Mouse (Mus musculus) erythroblast, embryonic 14.5 days (primary cell): ENCODE data around the gene Olfr15.

Source experiments
- GATA1 ChIP-seq: IDR thresholded peaks from 2 replicates; pipeline ENCODE4 v1.6.1; 2012; ENCODE audit warnings: low read length, inconsistent platforms, mixed read lengths
- TAL1 ChIP-seq: IDR thresholded peaks from 3 replicates; pipeline ENCODE4 v1.6.1; 2012; ENCODE audit warnings: low read length, inconsistent platforms, mixed read lengths

DNA sequence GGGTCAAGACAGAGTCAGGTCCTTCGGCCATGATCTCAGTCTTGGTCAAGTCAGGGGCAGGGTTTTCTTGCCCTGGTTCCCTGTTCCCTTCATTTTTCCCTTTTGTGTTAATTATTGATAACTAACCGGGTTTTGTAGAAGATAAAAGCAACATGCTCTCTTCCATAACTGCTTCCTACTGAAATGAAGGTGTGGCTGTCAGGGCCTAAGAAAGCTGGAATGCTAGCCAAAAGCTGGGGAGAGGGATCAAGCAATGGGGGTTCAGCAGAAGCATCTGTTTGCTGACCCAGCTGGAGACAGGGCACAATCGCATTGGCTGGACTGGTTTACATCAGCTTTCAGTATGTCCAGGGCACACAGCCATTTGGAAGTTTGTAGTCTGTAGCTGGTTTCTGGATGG, 22.5 kb upstream of the Olfr15 start:
- TF ChIP-seq GATA1 (no peak), TAL1 (no peak)
